Mouse (Mus musculus): ENCODE measurements around the gene Chn2. TPM values are rescaled to one million over a fixed set of nuclear protein-coding genes. Genes with fewer than 3 reads are reported as not detected.

Chn2 gene
- polyA plus RNA-seq, 1 experiment from 2014 or later, result 26.0 TPM

GRCm38 (mm10) chr6:54161246-54161645, 121.9 kb downstream of the Chn2 start:
- no peaks in the 10 kb centered on the region for H3K27me3 ChIP-seq (ENCODE audit: control insufficient read depth, insufficient read depth, low read length)
- no peak for ATAC-seq (ENCODE audit: low FRiP score)

GRCm38 (mm10) chr6:54162321-54162720, 123.0 kb downstream of the Chn2 start:
- Histone ChIP-seq H3K27me3 (ENCODE audit: control insufficient read depth, insufficient read depth, low read length) (no peaks in the 10 kb centered on the region), H3K9me3 (ENCODE audit: control insufficient read depth, low read length) (no peaks in the 10 kb centered on the region), H3K27ac (ENCODE audit: low read depth, low read length) (no peak overlapping the region), H3K4me2 (no peak overlapping the region), H3K4me3 (ENCODE audit: low read depth, low read length) (no peak overlapping the region), H3K4me1 (ENCODE audit: control insufficient read depth, insufficient read depth, low read length) (no peaks in the 10 kb centered on the region), H3K36me3 (ENCODE audit: control insufficient read depth, insufficient read depth, low read length) (no peaks in the 10 kb centered on the region), H3K9ac (ENCODE audit: low read length) (no peak overlapping the region)
- DNase-seq (ENCODE audit: low spot score, missing footprints), result peak; percentile 65
- 90% methylated on average over 5 of the region's 5 CpGs for WGBS
- no peak for ATAC-seq (ENCODE audit: low FRiP score)

More at GRCm38 (mm10) chr6:54161246-54161645, 121.9 kb downstream of the Chn2 start:
- Histone ChIP-seq H3K4me1 (ENCODE audit: control insufficient read depth, insufficient read depth, low read length) (no peaks in the 10 kb centered on the region), H3K9ac (ENCODE audit: low read length) (no peak overlapping the region), H3K27ac (ENCODE audit: low read depth, low read length) (no peak overlapping the region), H3K4me2 (no peak overlapping the region), H3K9me3 (ENCODE audit: control insufficient read depth, low read length) (no peaks in the 10 kb centered on the region), H3K36me3 (ENCODE audit: control insufficient read depth, insufficient read depth, low read length) (no peaks in the 10 kb centered on the region), H3K4me3 (ENCODE audit: low read depth, low read length) (no peak overlapping the region)
- 84% methylated on average over 3 of the region's 3 CpGs for WGBS
- peak; percentile 35 for DNase-seq (ENCODE audit: low spot score, missing footprints)

- H3K27ac ChIP-seq (ENCODE audit: low read depth, low read length), result no peak overlapping the region
- ATAC-seq (ENCODE audit: low FRiP score) (no peak), DNase-seq (ENCODE audit: low spot score, missing footprints) (peak; percentile 39)
- no peaks in the 10 kb centered on the region for H3K36me3 ChIP-seq (ENCODE audit: control insufficient read depth, insufficient read depth, low read length)
- H3K4me2 ChIP-seq, result no peak overlapping the region
- no peak overlapping the region for H3K4me3 ChIP-seq (ENCODE audit: low read depth, low read length)
- H3K9ac ChIP-seq (ENCODE audit: low read length), result no peak overlapping the region
- no peaks in the 10 kb centered on the region for H3K9me3 ChIP-seq (ENCODE audit: control insufficient read depth, low read length)
- no peaks in the 10 kb centered on the region for H3K27me3 ChIP-seq (ENCODE audit: control insufficient read depth, insufficient read depth, low read length)
- WGBS, result 87% methylated on average over 9 of the region's 9 CpGs
- no peaks in the 10 kb centered on the region for H3K4me1 ChIP-seq (ENCODE audit: control insufficient read depth, insufficient read depth, low read length)
Observed at GRCm38 (mm10) chr6:54162786-54163185, 123.4 kb downstream of the Chn2 start.

- H3K4me2 ChIP-seq, result no peak overlapping the region
Observed at GRCm38 (mm10) chr6:54163702-54164101, 124.3 kb downstream of the Chn2 start.

GRCm38 (mm10) chr6:54164777-54165176, 125.4 kb downstream of the Chn2 start:
- DNase-seq (ENCODE audit: low spot score, missing footprints) (peak; percentile 84), ATAC-seq (ENCODE audit: low FRiP score) (no peak)
- H3K4me2 ChIP-seq, result no peak overlapping the region
- no peaks in the 10 kb centered on the region for H3K27me3 ChIP-seq (ENCODE audit: control insufficient read depth, insufficient read depth, low read length)
- no peaks in the 10 kb centered on the region for H3K4me1 ChIP-seq (ENCODE audit: control insufficient read depth, insufficient read depth, low read length)
- H3K27ac ChIP-seq (ENCODE audit: low read depth, low read length), result no peak overlapping the region
- no peaks in the 10 kb centered on the region for H3K36me3 ChIP-seq (ENCODE audit: control insufficient read depth, insufficient read depth, low read length)
- 43% methylated on average over 4 of the region's 4 CpGs for WGBS
- H3K4me3 ChIP-seq (ENCODE audit: low read depth, low read length), result no peak overlapping the region
- H3K9ac ChIP-seq (ENCODE audit: low read length), result no peak overlapping the region
- no peaks in the 10 kb centered on the region for H3K9me3 ChIP-seq (ENCODE audit: control insufficient read depth, low read length)

More at GRCm38 (mm10) chr6:54163702-54164101, 124.3 kb downstream of the Chn2 start:
- DNase-seq (ENCODE audit: low spot score, missing footprints) (peak; percentile 49), ATAC-seq (ENCODE audit: low FRiP score) (no peak)
- no peak overlapping the region for H3K9ac ChIP-seq (ENCODE audit: low read length)
- H3K4me1 ChIP-seq (ENCODE audit: control insufficient read depth, insufficient read depth, low read length), result no peaks in the 10 kb centered on the region
- no peak overlapping the region for H3K4me3 ChIP-seq (ENCODE audit: low read depth, low read length)
- no peak overlapping the region for H3K27ac ChIP-seq (ENCODE audit: low read depth, low read length)
- H3K9me3 ChIP-seq (ENCODE audit: control insufficient read depth, low read length), result no peaks in the 10 kb centered on the region
- no peaks in the 10 kb centered on the region for H3K27me3 ChIP-seq (ENCODE audit: control insufficient read depth, insufficient read depth, low read length)
- no peaks in the 10 kb centered on the region for H3K36me3 ChIP-seq (ENCODE audit: control insufficient read depth, insufficient read depth, low read length)

- DNase-seq (ENCODE audit: low spot score, missing footprints), result no peak
- no peak overlapping the region for H3K9ac ChIP-seq (ENCODE audit: low read length)
- 81% methylated on average over 7 of the region's 7 CpGs for WGBS
- no peaks in the 10 kb centered on the region for H3K4me1 ChIP-seq (ENCODE audit: control insufficient read depth, insufficient read depth, low read length)
- no peak for ATAC-seq (ENCODE audit: low FRiP score)
- no peak overlapping the region for H3K4me2 ChIP-seq
- no peaks in the 10 kb centered on the region for H3K9me3 ChIP-seq (ENCODE audit: control insufficient read depth, low read length)
- H3K27me3 ChIP-seq (ENCODE audit: control insufficient read depth, insufficient read depth, low read length), result no peaks in the 10 kb centered on the region
- no peak overlapping the region for H3K27ac ChIP-seq (ENCODE audit: low read depth, low read length)
- H3K36me3 ChIP-seq (ENCODE audit: control insufficient read depth, insufficient read depth, low read length), result no peaks in the 10 kb centered on the region
- H3K4me3 ChIP-seq (ENCODE audit: low read depth, low read length), result no peak overlapping the region
Observed at GRCm38 (mm10) chr6:54165246-54165645, 125.9 kb downstream of the Chn2 start.

GRCm38 (mm10) chr6:54165863-54166262, 126.5 kb downstream of the Chn2 start:
- Histone ChIP-seq H3K27me3 (ENCODE audit: control insufficient read depth, insufficient read depth, low read length) (no peaks in the 10 kb centered on the region), H3K27ac (ENCODE audit: low read depth, low read length) (no peak overlapping the region), H3K4me3 (ENCODE audit: low read depth, low read length) (no peak overlapping the region), H3K36me3 (ENCODE audit: control insufficient read depth, insufficient read depth, low read length) (no peaks in the 10 kb centered on the region), H3K4me1 (ENCODE audit: control insufficient read depth, insufficient read depth, low read length) (no peaks in the 10 kb centered on the region), H3K4me2 (no peak overlapping the region), H3K9ac (ENCODE audit: low read length) (no peak overlapping the region), H3K9me3 (ENCODE audit: control insufficient read depth, low read length) (no peaks in the 10 kb centered on the region)
- ATAC-seq (ENCODE audit: low FRiP score), result no peak
- 85% methylated on average over 4 of the region's 4 CpGs for WGBS
- DNase-seq (ENCODE audit: low spot score, missing footprints), result no peak

GRCm38 (mm10) chr6:54166991-54167546, 127.7 kb downstream of the Chn2 start:
- DNase-seq (ENCODE audit: low spot score, missing footprints) (no peak), ATAC-seq (ENCODE audit: low FRiP score) (no peak)
- Histone ChIP-seq H3K4me3 (ENCODE audit: low read depth, low read length) (no peak overlapping the region), H3K4me1 (ENCODE audit: control insufficient read depth, insufficient read depth, low read length) (no peaks in the 10 kb centered on the region), H3K36me3 (ENCODE audit: control insufficient read depth, insufficient read depth, low read length) (no peaks in the 10 kb centered on the region), H3K4me2 (no peak overlapping the region), H3K27me3 (ENCODE audit: control insufficient read depth, insufficient read depth, low read length) (no peaks in the 10 kb centered on the region), H3K9me3 (ENCODE audit: control insufficient read depth, low read length) (no peaks in the 10 kb centered on the region), H3K9ac (ENCODE audit: low read length) (no peak overlapping the region), H3K27ac (ENCODE audit: low read depth, low read length) (no peak overlapping the region)
- WGBS, result 70% methylated on average over 7 of the region's 7 CpGs

- no peak overlapping the region for H3K4me3 ChIP-seq (ENCODE audit: low read depth, low read length)
- no peak overlapping the region for H3K9ac ChIP-seq (ENCODE audit: low read length)
- no peak overlapping the region for H3K4me2 ChIP-seq
- H3K9me3 ChIP-seq (ENCODE audit: control insufficient read depth, low read length), result no peaks in the 10 kb centered on the region
- H3K36me3 ChIP-seq (ENCODE audit: control insufficient read depth, insufficient read depth, low read length), result no peaks in the 10 kb centered on the region
- DNase-seq (ENCODE audit: low spot score, missing footprints) (peak; percentile 35), ATAC-seq (ENCODE audit: low FRiP score) (no peak)
- H3K4me1 ChIP-seq (ENCODE audit: control insufficient read depth, insufficient read depth, low read length), result no peaks in the 10 kb centered on the region
- H3K27me3 ChIP-seq (ENCODE audit: control insufficient read depth, insufficient read depth, low read length), result no peaks in the 10 kb centered on the region
- H3K27ac ChIP-seq (ENCODE audit: low read depth, low read length), result no peak overlapping the region
- WGBS, result 78% methylated on average over 11 of the region's 11 CpGs
Observed at GRCm38 (mm10) chr6:54170286-54170894, 131.0 kb downstream of the Chn2 start.

Data from midbrain, embryonic 11.5 days (tissue).